Mouse (Mus musculus) kidney, adult 9 months (tissue): ENCODE data around the gene Sult2a3.
"Not testable (repeated sequence)": the region's sequence is repeated elsewhere in the genome, so short reads cannot be mapped to it uniquely, and the experiment has no call there.

Source experiments
- DNase-seq: peaks from one replicate; pipeline ENCODE4 v3.0.0; 2022

Sult2a3 gene

DNA sequence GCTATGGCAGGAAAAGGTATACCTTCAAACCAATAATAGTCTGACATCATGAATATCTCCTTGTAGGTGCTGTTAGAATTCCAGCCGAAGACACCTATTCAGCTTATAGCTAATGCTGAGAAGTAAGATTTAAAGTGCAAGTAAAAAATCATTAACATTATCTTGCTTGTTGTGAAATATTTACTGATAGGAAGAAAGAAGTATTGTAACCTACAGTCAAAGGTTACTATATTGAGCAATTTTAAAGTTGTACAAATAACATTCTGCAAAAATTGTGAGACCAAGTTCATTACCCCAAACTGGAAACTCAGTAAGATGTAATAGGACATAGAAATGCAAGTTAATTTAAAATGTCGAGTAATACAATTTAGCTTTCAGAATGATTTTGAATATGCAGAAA lies at the start of gene Sult2a3:
Gene Sult2a3, minus strand, starts transcription at position 101 of the 400 bp plus-strand sequence.
- DNase-seq = no peak

- DNase-seq = no peak
Observed at GRCm38 (mm10) chr7:14120436-14120835, 2.4 kb downstream of the Sult2a3 start.

DNA sequence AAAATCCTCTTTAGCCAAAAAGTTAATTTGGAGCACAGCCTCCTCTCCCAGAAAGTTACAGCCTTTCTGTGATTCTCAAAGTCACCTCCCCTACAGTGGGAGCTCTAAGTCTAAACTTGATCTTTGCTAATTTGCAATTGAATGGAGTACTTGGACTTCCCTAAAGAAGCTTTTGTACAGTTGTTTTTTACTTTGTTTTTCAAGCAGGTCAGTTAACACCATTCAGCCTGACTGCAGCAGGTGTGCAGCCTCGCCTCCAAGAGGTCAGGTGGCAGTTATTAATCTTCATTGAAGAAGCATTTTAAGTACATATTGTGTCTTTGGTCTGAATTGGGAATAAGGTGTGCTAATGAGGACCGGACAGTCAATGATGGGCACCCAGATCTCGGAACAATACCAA lies 3.0 kb downstream of the Sult2a3 start:
- DNase-seq = not testable (repeated sequence)

GRCm38 (mm10) chr7:14116761-14117160 lies 6.1 kb downstream of the Sult2a3 start:
- DNase-seq = no peak

GRCm38 (mm10) chr7:14114471-14114870 lies 8.4 kb downstream of the Sult2a3 start:
- DNase-seq = not testable (repeated sequence)

DNA sequence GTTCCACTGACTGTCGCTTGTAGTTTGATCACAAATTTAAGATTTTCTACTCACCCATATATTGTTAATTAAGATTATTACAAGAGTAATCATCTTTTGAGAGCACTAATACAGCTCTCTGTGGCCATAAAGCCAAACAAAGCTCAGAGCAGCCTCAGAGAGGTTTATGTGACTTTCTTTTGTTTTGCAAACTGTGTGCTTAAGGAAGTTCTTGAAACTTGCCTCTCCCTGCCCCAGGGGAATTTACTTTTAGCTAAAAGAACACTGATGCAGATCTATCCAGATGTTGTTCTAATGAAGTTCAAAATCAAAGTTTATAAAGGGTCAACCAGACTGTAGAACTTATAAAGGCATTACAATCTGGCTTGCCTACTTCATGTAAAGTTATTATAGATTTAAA lies 75.0 kb downstream of the Sult2a3 start:
- not testable (repeated sequence) for DNase-seq

GRCm38 (mm10) chr7:14030831-14031230 lies 92.0 kb downstream of the Sult2a3 start:
- DNase-seq = not testable (repeated sequence)
